Mouse (Mus musculus) left cerebral cortex, adult 8-10 months (tissue): ENCODE data around the gene Uncx. TPM values are rescaled to one million over a fixed set of nuclear protein-coding genes. Genes with fewer than 3 reads are reported as not detected.

Source experiments
- DNase-seq, 2 experiments: peaks; one replicate each; pipeline ENCODE4 v3.0.0; 2022; ENCODE audit warnings: low spot score in 2 of 2
- total RNA-seq, 4 experiments: library from RNA; stranded (reverse); gene quantifications; 2 replicates each; pipeline ENCODE4 v1.2.4; 2022

The Uncx gene
- total RNA-seq, 4 experiments from 2014 or later: 0.14 to 0.74 (median 0.14) TPM; not detected in 1

- DNase-seq: no peak
Measured at GRCm38 (mm10) chr5:139542043-139542365, 1.3 kb upstream of the Uncx start.

GRCm38 (mm10) chr5:139542556-139542955, 738 bp upstream of the Uncx start:
- no peak for DNase-seq

DNA sequence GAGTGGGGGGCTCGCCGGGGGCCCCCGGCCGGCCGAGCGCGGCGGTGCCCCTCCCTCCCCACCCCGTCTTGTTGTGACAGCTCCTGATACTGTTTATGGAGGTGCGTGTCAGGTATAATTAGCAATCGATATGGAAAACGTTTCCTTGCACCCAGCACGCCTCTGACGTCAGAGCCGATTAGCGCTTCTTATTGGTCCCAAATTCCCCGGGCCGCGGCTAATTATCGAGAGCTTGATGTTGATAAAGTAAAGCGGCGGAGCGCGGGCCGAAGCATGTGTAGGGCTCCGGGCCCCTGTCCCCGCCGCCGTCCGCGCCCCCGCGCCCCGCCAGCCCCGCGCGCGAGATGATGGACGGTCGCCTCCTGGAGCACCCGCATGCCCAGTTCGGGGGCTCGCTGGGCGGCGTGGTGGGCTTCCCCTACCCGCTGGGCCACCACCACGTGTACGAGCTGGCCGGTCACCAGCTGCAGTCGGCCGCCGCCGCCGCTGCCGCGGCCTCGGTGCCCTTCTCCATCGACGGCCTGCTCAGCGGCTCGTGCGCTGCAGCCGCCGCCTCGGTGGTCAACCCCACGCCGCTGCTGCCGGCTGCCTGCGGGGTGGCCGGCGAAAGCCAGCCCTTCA, 466 bp downstream of the Uncx start:
- no peak for DNase-seq

GRCm38 (mm10) chr5:139544271-139545135, 1.2 kb downstream of the Uncx start:
- DNase-seq: no peak

GRCm38 (mm10) chr5:139545221-139545620, 1.9 kb downstream of the Uncx start:
- no peak for DNase-seq

DNA sequence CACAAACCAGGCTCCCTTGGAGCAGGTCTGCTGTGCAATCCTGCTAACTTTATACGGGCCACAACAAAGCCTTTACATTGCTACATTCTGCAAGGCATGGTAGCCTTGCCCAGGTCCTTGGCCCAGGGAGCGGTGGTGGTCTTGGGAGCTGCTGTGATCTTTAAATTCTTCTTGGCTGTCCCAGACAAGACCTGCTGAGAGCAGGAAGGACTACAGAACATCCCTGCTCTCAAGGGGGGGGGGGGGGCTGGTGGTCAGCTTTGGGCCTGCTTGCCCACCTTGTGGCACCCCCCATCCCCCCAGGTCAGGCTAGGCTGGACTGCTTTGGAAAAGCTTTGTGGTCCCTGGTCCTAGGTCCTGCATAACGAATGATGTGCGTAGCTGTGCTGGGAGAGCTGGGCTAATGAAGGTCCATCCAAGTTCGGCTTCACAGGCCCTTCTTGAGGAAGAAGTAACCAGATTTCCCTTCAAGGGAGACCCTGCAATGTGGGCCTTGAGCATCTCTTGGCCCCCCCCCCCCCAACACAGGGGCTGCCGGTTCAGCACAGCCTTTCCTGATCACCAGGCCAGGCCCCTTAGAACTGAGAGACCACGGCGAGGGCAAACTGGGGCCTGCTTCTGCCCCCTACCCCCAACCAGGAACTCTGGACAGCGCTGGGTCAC, 2.5 kb downstream of the Uncx start:
- DNase-seq: no peak

DNA sequence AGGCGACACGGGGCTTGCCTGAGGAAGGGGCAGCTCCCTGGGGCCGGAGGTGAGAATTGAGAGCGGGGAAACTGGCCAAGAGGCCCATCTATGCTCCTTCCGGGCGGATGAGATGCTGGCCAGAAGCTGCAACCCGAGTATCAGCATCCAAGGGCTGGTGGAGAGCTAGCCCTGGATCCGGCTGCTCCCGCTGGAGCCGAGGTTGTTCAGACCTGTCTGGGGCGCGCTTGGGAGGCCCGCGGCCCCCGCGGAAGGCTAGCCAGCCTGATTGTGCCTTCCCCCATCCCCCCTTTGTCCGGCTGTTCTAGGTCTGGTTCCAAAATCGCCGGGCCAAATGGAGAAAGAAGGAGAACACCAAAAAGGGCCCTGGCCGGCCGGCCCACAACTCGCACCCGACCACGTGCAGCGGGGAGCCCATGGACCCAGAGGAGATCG, 3.1 kb downstream of the Uncx start:
- DNase-seq: no peak

DNA sequence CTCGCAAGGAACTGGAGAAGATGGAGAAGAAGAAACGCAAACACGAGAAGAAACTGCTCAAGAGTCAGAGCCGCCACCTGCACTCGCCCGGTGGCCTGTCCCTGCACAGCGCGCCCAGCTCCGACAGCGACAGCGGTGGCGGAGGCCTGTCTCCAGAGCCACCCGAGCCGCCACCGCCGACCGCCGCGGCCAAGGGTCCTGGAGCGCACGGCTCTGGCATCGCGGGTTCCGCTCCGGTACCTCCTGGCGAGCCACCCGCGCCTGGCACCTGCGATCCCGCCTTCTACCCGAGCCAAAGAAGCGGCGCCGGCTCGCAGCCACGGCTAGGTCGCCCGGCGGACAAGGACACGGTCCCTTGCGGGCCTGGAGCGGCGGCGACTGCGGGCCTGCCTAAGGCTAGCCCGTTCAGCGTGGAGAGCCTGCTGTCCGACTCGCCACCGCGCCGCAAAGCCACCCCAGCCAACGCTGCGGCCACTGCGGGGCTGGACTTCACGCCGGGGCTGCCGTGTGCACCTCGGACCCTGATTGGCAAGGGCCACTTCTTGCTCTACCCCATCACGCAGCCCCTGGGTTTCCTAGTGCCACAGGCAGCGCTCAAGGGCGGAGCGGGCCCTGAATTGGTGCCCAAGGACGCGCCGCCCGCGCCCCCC, 3.6 kb downstream of the Uncx start:
- no peak for DNase-seq

DNA sequence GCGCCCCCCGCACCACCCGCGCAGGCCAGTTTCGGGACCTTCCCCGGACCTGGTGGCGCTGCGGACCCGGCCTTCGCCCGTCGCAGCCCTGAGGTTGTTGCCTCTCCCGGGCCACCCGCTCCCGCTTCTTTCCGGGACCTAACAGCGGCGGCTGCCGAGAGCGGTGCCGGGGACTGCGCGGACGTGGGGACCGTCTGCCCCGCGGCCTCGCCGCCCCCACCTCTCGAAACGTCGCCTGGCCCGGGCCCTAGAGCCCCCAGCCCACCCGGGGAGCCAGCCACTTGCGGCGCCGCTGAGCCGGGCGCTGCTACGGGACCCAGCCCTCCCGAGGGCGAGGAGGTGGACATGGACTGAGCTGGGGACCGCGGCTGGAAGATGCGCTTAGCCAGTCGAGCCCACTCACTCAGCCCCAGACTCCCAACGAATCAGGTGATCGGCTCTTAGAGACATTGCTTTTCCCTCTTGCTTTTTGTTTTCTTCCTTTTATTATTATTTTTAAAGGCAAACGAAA, 4.2 kb downstream of the Uncx start:
- DNase-seq: no peak

DNA sequence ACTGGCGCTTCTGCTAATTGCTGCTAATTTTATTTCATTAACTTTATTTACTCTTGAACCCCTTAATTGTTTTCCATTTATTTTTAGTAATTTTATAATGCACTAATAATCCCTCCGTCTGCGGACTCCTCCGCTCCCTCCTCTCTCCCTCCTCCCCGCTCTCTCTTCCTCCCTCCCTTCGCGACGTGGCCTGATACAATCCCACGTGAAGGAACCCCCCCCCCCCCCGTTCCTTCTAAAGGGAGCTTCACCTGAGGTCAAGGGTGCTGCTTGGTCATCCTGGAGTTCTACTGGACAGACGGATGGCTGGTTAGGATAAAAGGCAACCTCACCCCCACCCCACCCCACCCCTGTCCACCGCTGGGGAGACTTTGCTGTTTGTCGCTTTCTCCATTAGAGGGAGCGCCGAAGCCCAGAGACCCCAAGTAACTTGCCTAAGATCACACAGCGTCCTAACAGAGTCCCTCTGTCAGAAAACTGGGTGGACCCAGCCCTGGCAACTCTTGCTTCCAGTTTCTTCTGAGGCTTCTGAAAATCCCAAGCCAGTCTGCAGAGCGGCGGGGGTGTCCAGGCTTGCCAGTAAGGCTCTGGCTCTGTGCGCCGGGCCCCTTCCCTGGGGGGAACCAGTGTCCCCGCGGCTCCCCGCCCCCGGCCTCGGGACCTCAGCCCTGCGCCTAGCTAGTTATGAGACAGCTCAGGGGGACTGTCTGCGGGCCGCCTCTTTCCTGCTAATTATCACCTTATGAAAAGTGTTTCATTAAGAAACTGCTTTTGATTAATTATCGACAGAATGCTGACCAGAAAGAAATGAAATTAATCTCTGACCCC, 10.4 kb downstream of the Uncx start:
- DNase-seq: no peak

- DNase-seq: no peak
Measured at GRCm38 (mm10) chr5:139554478-139555335, 11.4 kb downstream of the Uncx start.

DNA sequence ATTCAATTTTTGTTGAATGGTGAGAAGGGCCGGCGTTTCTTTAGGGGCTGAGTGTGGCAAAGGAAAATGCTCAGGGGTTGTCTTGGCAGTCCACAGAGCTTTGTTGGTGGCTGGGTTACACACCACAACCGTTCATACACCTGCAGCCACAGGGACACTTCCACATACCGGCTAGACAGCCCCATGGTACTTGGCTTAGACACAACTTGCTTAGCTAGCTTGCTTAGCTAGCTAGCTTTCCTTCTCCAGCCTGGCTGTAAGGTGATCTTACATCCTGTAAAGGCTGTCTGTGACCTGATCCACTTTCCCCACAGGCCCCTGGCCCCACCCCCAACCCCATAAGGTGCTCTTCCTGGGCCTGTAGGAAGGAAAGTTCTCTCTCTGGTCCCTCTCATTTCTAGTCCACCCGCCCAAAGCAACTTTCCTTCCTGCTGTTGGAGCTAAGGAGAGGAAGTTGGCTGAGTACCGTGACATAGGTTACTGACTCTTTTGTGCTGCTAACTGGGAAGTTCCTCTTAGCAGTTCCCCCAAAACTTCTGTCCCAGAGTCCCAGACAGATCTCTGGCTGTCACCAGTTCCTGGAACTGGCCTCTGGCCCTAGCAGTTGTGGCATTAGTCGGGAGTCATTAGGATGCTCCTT, 12.3 kb downstream of the Uncx start:
- DNase-seq: no peak

DNA sequence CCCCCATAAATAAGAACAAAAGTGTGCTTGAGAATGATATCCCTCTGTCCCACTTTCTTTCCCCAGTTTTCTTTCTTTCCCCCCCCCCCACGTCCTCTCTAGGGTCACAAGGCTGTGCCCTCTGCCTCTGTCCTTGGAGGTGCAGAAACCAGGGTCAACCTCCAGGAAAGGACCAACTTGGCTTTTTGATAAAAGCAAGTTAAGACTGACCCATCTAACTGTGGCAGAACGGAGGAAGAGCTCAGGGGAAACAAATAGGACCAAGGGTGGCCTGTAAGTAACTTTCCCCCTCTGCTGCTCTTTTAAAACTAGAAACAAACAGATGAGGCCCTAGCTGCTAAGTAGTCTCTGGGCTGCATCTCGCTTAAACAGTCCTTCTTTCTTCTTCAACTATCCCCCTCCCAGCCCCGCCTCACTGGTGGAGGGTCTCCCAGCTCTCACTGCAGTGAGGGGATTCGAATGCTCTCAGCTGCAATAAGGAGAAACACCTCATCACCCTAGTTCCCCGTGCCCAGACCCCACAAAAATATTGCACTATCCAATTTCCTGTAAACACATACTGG, 12.9 kb downstream of the Uncx start:
- DNase-seq: no peak

DNA sequence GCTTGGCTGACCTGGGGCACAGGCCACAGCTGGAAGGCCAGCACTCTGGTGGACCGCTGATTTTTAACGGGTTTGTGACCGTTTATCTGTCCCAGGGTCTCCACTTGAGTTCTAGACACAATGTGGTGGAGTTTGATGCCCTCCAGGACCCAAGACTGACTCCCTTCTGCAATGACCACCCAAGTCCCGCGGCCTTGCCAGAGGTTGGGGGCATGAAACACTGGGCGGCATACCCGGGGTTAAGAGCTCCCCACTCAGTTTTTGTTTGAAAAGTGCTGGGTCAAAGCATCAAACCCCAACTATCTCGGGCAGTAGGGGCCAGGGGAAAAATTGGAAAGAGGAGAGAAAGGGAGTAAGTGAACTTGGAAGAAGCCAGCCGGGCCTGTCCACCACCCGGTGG, 13.8 kb downstream of the Uncx start:
- DNase-seq: no peak

DNA sequence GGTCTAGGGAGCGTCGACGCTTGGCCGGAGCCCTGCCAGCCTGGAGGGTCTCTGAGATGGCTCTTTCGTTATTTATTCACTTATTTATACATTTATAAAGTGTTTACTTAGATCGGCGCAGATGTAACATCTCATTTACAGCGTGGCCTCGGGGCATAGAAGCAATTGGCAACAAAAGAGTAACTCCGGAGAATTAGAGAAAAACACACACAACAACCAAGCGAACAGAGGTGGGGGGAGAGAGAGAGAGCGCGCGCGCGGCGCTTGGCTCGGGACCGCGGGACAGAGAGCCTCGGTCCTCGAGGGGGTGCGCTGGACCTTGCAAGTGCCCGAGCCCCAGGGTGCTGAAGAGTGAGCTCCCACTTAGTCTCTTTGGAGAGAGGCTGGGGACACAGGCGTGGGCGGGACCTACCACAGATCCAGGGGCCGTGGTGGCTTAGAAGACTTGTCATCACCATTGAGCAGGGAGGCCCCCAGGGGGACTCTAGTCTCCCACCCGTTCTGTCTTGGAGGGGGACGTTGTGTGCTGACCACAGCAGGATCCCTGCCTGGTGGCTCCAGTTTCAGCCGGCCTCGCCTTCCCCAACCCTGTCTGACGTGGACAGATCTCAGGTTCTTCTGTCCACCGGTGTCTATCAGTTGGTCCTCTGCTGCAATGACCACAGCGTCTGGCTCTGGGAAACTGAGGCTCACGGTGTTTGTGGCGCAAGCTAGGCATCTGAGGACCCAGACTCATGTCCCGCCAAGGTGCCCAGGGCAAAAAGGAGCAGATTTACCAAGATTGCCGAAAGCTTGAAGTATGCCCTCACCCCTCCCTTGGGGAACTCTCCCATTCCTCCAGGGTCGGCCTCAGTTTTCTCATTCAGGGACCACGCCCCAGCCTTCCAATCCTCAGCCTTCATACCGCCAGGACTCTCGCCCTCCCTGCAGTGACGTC, 14.5 kb downstream of the Uncx start:
- no peak for DNase-seq

GRCm38 (mm10) chr5:139558468-139558804, 15.1 kb downstream of the Uncx start:
- DNase-seq: no peak

DNA sequence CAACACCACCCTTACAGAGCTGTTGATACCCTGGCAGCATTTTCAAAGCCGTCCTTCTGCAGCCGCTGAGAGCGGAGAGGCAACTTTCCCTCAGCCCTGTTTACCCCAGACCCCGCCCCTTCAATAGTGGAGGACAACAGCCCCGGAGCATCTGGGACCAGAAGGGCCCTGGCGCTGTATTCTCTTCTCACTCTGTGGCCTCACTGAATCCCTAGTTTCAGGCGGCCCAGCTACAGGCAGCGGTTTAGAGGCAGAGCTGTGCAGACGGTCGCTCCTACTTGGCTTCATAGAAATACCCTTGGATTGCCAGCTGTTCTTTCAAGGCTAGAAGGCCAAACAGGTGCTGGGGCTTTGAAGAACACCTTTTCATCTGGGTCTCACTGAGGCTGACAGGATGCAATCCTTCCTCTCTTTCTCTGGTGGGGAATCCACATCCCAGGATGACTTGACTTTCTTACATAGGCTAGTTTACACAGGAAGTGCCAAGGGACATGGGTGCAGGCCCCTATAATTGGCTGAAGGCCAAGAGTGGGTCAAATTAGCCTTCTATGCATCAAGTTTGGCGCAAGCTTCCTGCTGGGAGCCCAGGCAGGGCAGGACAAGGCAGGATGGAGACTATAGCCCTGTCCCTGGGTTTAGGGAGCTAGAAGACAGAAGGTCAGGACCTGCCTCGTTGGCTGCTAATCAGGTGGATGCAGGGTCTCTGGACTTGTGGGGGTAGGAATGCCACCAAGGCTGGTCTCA, 15.8 kb downstream of the Uncx start:
- DNase-seq: no peak
